Mouse (Mus musculus): ENCODE data around the gene Gm21304. TPM values are rescaled to one million over a fixed set of nuclear protein-coding genes. Genes with fewer than 3 reads are reported as not detected.

Gene Gm21304
- polyA plus RNA-seq, 1 experiment from 2014 or later: not detected

DNA sequence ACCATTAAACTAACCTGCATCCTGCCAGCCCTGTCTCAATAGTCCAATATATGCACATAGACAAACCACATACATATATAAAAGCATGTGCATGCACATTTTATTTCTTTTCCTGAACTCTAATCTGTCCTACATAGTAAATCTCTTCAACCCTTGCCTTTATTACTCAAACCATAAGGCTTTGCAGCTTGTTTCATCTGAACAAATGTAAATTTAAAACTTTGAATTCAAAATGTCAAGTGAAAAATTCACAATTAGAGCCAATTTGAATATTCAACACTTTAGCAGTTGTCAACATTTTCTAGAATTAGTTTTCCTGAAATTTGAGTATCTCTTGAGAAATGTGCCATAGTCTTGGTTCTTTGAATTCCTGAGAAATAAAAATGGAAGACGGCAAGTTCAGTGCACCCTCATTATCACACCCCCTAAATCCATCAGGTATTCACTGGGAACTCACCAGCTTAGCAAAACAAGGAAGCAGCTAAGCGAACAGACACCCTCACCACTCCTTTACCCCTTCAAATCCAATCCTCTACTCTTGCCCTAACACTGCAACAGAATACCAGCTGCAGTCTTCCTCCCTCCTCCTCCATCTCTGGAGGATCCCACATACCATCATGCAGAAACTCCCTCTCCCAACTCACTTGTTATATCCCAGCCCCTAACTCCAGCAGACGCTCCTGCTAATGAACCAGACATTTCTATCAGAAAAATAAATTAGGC, 42.1 kb downstream of the Gm21304 start:
- ATAC-seq (replicated peaks; ENCODE audit: insufficient number of reproducible peaks, low FRiP score, low TSS enrichment, low read depth): no peak

DNA sequence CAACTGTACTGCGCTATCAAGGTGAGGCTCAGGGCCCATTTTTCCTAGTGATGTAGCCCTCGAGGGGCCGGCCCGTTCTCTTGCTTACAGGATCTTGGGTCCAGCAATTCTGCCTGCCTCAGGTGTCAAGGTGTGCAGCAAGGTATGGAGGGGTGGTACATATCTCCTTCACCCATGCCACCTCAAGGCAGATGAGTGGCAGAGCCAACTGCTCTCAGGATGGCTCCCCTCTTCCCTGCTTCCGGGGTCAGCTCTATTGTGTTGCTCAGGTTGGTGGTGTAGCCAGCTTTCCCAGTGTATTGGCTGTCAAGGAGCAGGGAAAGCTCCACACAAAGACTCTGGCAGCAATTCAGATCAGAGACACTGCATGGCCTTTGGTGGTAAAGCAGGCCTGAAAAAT, 46.2 kb downstream of the Gm21304 start:
- ATAC-seq (replicated peaks; ENCODE audit: insufficient number of reproducible peaks, low FRiP score, low TSS enrichment, low read depth): no peak
- WGBS: 87% methylated on average over 5 of the region's 5 CpGs
- Histone ChIP-seq H3K27ac (replicated peaks; ENCODE audit: low read depth, low read length) (no peak overlapping the region), H3K36me3 (replicated peaks; ENCODE audit: control insufficient read depth, insufficient read depth, low read depth, low read length) (no peaks in the 10 kb centered on the region; the same call in 1 of the 2 replicates), H3K4me1 (ENCODE audit: control insufficient read depth, insufficient read depth, low read length) (no peaks in the 10 kb centered on the region), H3K27me3 (ENCODE audit: control insufficient read depth, insufficient read depth, low read length) (no peaks in the 10 kb centered on the region), H3K4me2 (ENCODE audit: low read depth, low read length) (no peak overlapping the region), H3K4me3 (ENCODE audit: low read depth, low read length) (no peak overlapping the region), H3K9me3 (replicated peaks; ENCODE audit: control insufficient read depth, low read length) (no peaks in the 10 kb centered on the region), H3K9ac (replicated peaks; ENCODE audit: low read length) (no peak overlapping the region)
- DNase-seq (ENCODE audit: low spot score): no peak

More for the DNA sequence above, 42.1 kb downstream of the Gm21304 start:
- Histone ChIP-seq H3K27me3 (ENCODE audit: control insufficient read depth, insufficient read depth, low read length) (no peaks in the 10 kb centered on the region), H3K9me3 (replicated peaks; ENCODE audit: control insufficient read depth, low read length) (no peaks in the 10 kb centered on the region), H3K4me3 (ENCODE audit: low read depth, low read length) (no peak overlapping the region), H3K4me1 (ENCODE audit: control insufficient read depth, insufficient read depth, low read length) (no peaks in the 10 kb centered on the region), H3K27ac (replicated peaks; ENCODE audit: low read depth, low read length) (no peak overlapping the region), H3K9ac (replicated peaks; ENCODE audit: low read length) (no peak overlapping the region), H3K36me3 (replicated peaks; ENCODE audit: control insufficient read depth, insufficient read depth, low read depth, low read length) (no peaks in the 10 kb centered on the region; the same call in 1 of the 2 replicates), H3K4me2 (ENCODE audit: low read depth, low read length) (no peak overlapping the region)
- 62% methylated on average over 3 of the region's 3 CpGs for WGBS
- no peak for DNase-seq (ENCODE audit: low spot score)

Other genes starting within 250 kb of the Gm21304 start
- gene Gm21293, start 25.5 kb upstream of the Gm21304 start, polyA plus RNA-seq (2014; fragmentation: Nextera tagmentation; extraction: Ambion mirVana): not detected in 2 replicates
- gene Gm6763, start 17.0 kb upstream of the Gm21304 start, polyA plus RNA-seq (2014; fragmentation: Nextera tagmentation; extraction: Ambion mirVana): not detected in 2 replicates
- gene Gm8764, start 8.5 kb upstream of the Gm21304 start, polyA plus RNA-seq (2014; fragmentation: Nextera tagmentation; extraction: Ambion mirVana): not detected in 2 replicates
- gene Gm21312, start 8.5 kb downstream of the Gm21304 start, polyA plus RNA-seq (2014; fragmentation: Nextera tagmentation; extraction: Ambion mirVana): not detected in 2 replicates
- not detected in 2 replicates for gene Gm20765, start 17.0 kb downstream of the Gm21304 start, polyA plus RNA-seq (2014; fragmentation: Nextera tagmentation; extraction: Ambion mirVana)
- gene Gm4340, start 25.5 kb downstream of the Gm21304 start, polyA plus RNA-seq (2014; fragmentation: Nextera tagmentation; extraction: Ambion mirVana): not detected in 2 replicates

Measured in embryonic facial prominence, embryonic 11.5 days (tissue).